Mouse (Mus musculus) spleen, adult 2 months (tissue): ENCODE data around the gene Lrrc8a.

Source experiments
- CTCF ChIP-seq: fragments of 200-500 bp; IDR thresholded peaks from 2 replicates; pipeline ENCODE4 v1.5.1; 2011; ENCODE audit warnings: mild to moderate bottlenecking, inconsistent platforms; ENCODE audit not compliant: insufficient read depth, insufficient read length, insufficient replicate concordance; ENCODE audit errors: extremely low read depth
- POLR2A ChIP-seq: fragments of 200-500 bp; IDR thresholded peaks from 2 replicates; pipeline ENCODE4 v1.6.1; 2011; ENCODE audit warnings: low read depth, low read length, inconsistent platforms

DNA sequence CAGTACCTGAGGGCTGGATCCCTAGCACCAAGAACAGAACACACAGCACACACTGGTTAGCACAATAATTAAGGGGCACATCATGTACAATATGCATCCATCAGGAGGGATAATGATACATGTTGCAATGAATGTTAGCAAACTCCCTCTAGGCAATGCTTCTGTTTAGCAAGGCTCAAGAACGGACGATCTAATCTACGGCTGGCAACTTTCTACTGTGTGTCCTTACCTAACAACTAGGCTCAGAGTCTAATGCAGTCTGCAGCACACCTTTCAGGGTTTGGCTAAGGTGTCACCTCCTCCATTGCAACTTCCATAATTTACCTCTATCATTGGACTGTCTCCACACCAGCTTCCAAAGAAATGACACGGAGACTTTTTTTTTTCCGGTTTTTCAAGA lies 21.2 kb upstream of the Lrrc8a start:
- TF ChIP-seq CTCF: no peak
- no peak for TF ChIP-seq POLR2A
